Comparison of ENCODE assay signal across 23 mouse cellular contexts in genomic region chr6:145945700-145946344, GRCm38 (mm10). TPM values are rescaled to one million over a fixed set of nuclear protein-coding genes. Genes with fewer than 3 reads are reported as not detected.
DNase-seq lines count a peak whose midpoint lies in the region; ATAC-seq and TF ChIP-seq lines count a peak whose summit lies in the region.
"Had no signal": no experiment of that assay in that cellular context is flagged by ENCODE, and none has a peak within 500 bp of the region (broad histone marks: within the 10 kb centered on the region; RNA-seq: fewer than 3 reads in every experiment).

No protein-coding gene starts in this region.

- H3K27ac ChIP-seq in embryonic facial prominence, embryonic 11.5 days (replicated peaks; ENCODE audit: low read depth, low read length): no peak overlapping the region
- no peak overlapping the region for H3K27ac ChIP-seq in embryonic facial prominence, embryonic 10.5 days (replicated peaks)
- H3K27ac ChIP-seq in heart, embryonic 12.5 days (ENCODE audit: poor library complexity, severe bottlenecking): no peak overlapping the region
- no peak overlapping the region for H3K27ac ChIP-seq in kidney, postnatal 0 days
- no peak overlapping the region for H3K27ac ChIP-seq in kidney, adult 2 months (ENCODE audit: insufficient read depth, low read depth, low read length)
- H3K27ac ChIP-seq in cortical plate, adult 2 months (ENCODE audit: insufficient read depth, low read length): no peak overlapping the region
- H3K27ac ChIP-seq: forebrain, embryonic 10.5 days; hindbrain, embryonic 15.5 days; macrophage; midbrain, embryonic 12.5 days; neural tube, embryonic 13.5 days had no signal

- 80% methylated on average over 11 of the region's 11 CpGs for WGBS in embryonic facial prominence, embryonic 11.5 days
- 85% methylated on average over 11 of the region's 11 CpGs for WGBS in embryonic facial prominence, embryonic 10.5 days
- WGBS in heart, embryonic 12.5 days: 63% methylated on average over 11 of the region's 11 CpGs
- 56% methylated on average over 11 of the region's 11 CpGs for WGBS in kidney, postnatal 0 days
- WGBS in kidney, adult 2 months: 73% methylated on average over 11 of the region's 11 CpGs

- ATAC-seq in embryonic facial prominence, embryonic 11.5 days (replicated peaks; ENCODE audit: insufficient number of reproducible peaks, low FRiP score, low TSS enrichment, low read depth): no peak
- no peak for ATAC-seq in heart, embryonic 12.5 days (ENCODE audit: insufficient number of reproducible peaks, low FRiP score)
- ATAC-seq in kidney, postnatal 0 days (replicated peaks; ENCODE audit: low FRiP score, low read depth): no peak
- no peak for ATAC-seq in megakaryocyte progenitor cell, adult 5-6 weeks (replicated peaks; ENCODE audit: poor library complexity)
- ATAC-seq: CD4-positive, CD25-positive, alpha-beta regulatory T cell, adult 4 months had no signal

- H3K36me3 ChIP-seq in embryonic facial prominence, embryonic 11.5 days (replicated peaks; ENCODE audit: control insufficient read depth, insufficient read depth, low read depth, low read length): no peaks in the 10 kb centered on the region
- no peaks in the 10 kb centered on the region for H3K36me3 ChIP-seq in embryonic facial prominence, embryonic 10.5 days (replicated peaks)
- H3K36me3 ChIP-seq in heart, embryonic 12.5 days: no peaks in the 10 kb centered on the region
- no peaks in the 10 kb centered on the region for H3K36me3 ChIP-seq in kidney, postnatal 0 days (ENCODE audit: insufficient read depth, low read length)
- no peaks in the 10 kb centered on the region for H3K36me3 ChIP-seq in kidney, adult 2 months (ENCODE audit: control insufficient read depth, insufficient read depth, low read length)
- H3K36me3 ChIP-seq: embryonic facial prominence, embryonic 15.5 days; forebrain, embryonic 10.5 days; G1E; hindbrain, embryonic 15.5 days; midbrain, embryonic 12.5 days; neural tube, embryonic 13.5 days had no signal

- H3K4me2 ChIP-seq in embryonic facial prominence, embryonic 11.5 days (ENCODE audit: low read depth, low read length): no peak overlapping the region
- peak overlapping the region; percentile 4; the same call in 1 of the 2 replicates for H3K4me2 ChIP-seq in heart, embryonic 12.5 days
- H3K4me2 ChIP-seq in kidney, postnatal 0 days (ENCODE audit: low read length): no peak overlapping the region
- H3K4me2 ChIP-seq: embryonic facial prominence, embryonic 15.5 days; hindbrain, embryonic 15.5 days; liver, embryonic 11.5 days; midbrain, embryonic 12.5 days; neural tube, embryonic 13.5 days had no signal

- H3K4me1 ChIP-seq in embryonic facial prominence, embryonic 11.5 days (ENCODE audit: control insufficient read depth, insufficient read depth, low read length): no peaks in the 10 kb centered on the region
- H3K4me1 ChIP-seq in embryonic facial prominence, embryonic 10.5 days: peaks cover 19% of the 10 kb centered on the region
- peaks cover 67% of the 10 kb centered on the region for H3K4me1 ChIP-seq in heart, embryonic 12.5 days (replicated peaks)
- no peaks in the 10 kb centered on the region for H3K4me1 ChIP-seq in kidney, postnatal 0 days (replicated peaks; ENCODE audit: insufficient read depth, low read length)
- H3K4me1 ChIP-seq in kidney, adult 2 months (ENCODE audit: control insufficient read depth, insufficient read depth, low read length): 0 out of 2 replicates have a peak, but pooled peaks cover 3% of the 10 kb centered on the region
- no peaks in the 10 kb centered on the region for H3K4me1 ChIP-seq in cortical plate, adult 2 months (ENCODE audit: control insufficient read depth, insufficient read depth, low read length)
- H3K4me1 ChIP-seq: hindbrain, embryonic 15.5 days; neural tube, embryonic 13.5 days had no signal

- intact Hi-C loops in heart, postnatal 36 days (cut with DNase I): no loop called here

- no peaks in the 10 kb centered on the region for H3K9me3 ChIP-seq in embryonic facial prominence, embryonic 11.5 days (replicated peaks; ENCODE audit: control insufficient read depth, low read length)
- no peaks in the 10 kb centered on the region for H3K9me3 ChIP-seq in embryonic facial prominence, embryonic 10.5 days
- H3K9me3 ChIP-seq in heart, embryonic 12.5 days (replicated peaks): no peaks in the 10 kb centered on the region
- H3K9me3 ChIP-seq in kidney, postnatal 0 days (replicated peaks; ENCODE audit: low read length): no peaks in the 10 kb centered on the region
- H3K9me3 ChIP-seq: embryonic facial prominence, embryonic 15.5 days; forebrain, embryonic 10.5 days; hindbrain, embryonic 15.5 days; midbrain, embryonic 12.5 days; neural tube, embryonic 13.5 days had no signal

- no peak for TF ChIP-seq POLR2A in kidney, adult 2 months (IDR thresholded peaks at IDR 0.05; ENCODE audit: low read depth, low read length)
- TF ChIP-seq POLR2A in cortical plate, adult 2 months (IDR thresholded peaks at IDR 0.05; ENCODE audit: extremely low read depth, insufficient read depth, low read length): no peak

- no peak for TF ChIP-seq CTCF in kidney, postnatal 0 days (IDR thresholded peaks at IDR 0.05; ENCODE audit: low read depth)
- TF ChIP-seq CTCF in kidney, adult 2 months (conservative IDR thresholded peaks at IDR 0.05; ENCODE audit: insufficient read depth, insufficient read length, low read depth, low read length): no peak
- no peak for TF ChIP-seq CTCF in cortical plate, adult 2 months (IDR thresholded peaks at IDR 0.05; ENCODE audit: extremely low read depth, insufficient read depth, low read length)

- H3K9ac ChIP-seq in embryonic facial prominence, embryonic 11.5 days (replicated peaks; ENCODE audit: low read length): no peak overlapping the region
- H3K9ac ChIP-seq in heart, embryonic 12.5 days: no peak overlapping the region
- no peak overlapping the region for H3K9ac ChIP-seq in kidney, postnatal 0 days (ENCODE audit: low read depth, low read length)
- H3K9ac ChIP-seq: embryonic facial prominence, embryonic 15.5 days; hindbrain, embryonic 15.5 days; midbrain, embryonic 12.5 days; neural tube, embryonic 13.5 days had no signal

- DNase-seq in embryonic facial prominence, embryonic 11.5 days (ENCODE audit: low spot score): peak; percentile 39
- no peak for DNase-seq in embryonic facial prominence, embryonic 10.5 days (ENCODE audit: low spot score)
- no peak for DNase-seq in heart, postnatal 36 days
- DNase-seq in kidney, postnatal 0 days (ENCODE audit: low spot score): peak; percentile 46
- no peak for DNase-seq in kidney, adult 2 months
- DNase-seq: cerebellum, adult 8-10 months; kidney, adult 8-10 months; layer of hippocampus, postnatal 36 days; right cerebral cortex, postnatal 25 days; thymus, postnatal 36 days had no signal

- no peak overlapping the region for H3K4me3 ChIP-seq in embryonic facial prominence, embryonic 11.5 days (ENCODE audit: low read depth, low read length)
- no peak overlapping the region for H3K4me3 ChIP-seq in embryonic facial prominence, embryonic 10.5 days
- no peak overlapping the region for H3K4me3 ChIP-seq in heart, embryonic 12.5 days
- no peak overlapping the region for H3K4me3 ChIP-seq in kidney, postnatal 0 days (replicated peaks; ENCODE audit: low read depth, low read length)
- no peak overlapping the region for H3K4me3 ChIP-seq in kidney, adult 2 months (ENCODE audit: insufficient read depth, low read depth, low read length)
- H3K4me3 ChIP-seq in cortical plate, adult 2 months (ENCODE audit: insufficient read depth, low read length): peak overlapping the region; percentile 11; the same call in 1 of the 2 replicates
- H3K4me3 ChIP-seq: embryonic facial prominence, embryonic 15.5 days; forebrain, embryonic 10.5 days; hindbrain, embryonic 15.5 days; midbrain, embryonic 12.5 days; neural tube, embryonic 13.5 days had no signal

- no peaks in the 10 kb centered on the region for H3K27me3 ChIP-seq in embryonic facial prominence, embryonic 11.5 days (ENCODE audit: control insufficient read depth, insufficient read depth, low read length)
- H3K27me3 ChIP-seq in embryonic facial prominence, embryonic 10.5 days (replicated peaks; ENCODE audit: low read depth, poor library complexity, severe bottlenecking): no peaks in the 10 kb centered on the region
- no peaks in the 10 kb centered on the region for H3K27me3 ChIP-seq in heart, embryonic 12.5 days (replicated peaks)
- no peaks in the 10 kb centered on the region for H3K27me3 ChIP-seq in kidney, postnatal 0 days (ENCODE audit: insufficient read depth, low read length)
- H3K27me3 ChIP-seq in kidney, adult 2 months (replicated peaks; ENCODE audit: control insufficient read depth, insufficient read depth, low read length): no peaks in the 10 kb centered on the region
- H3K27me3 ChIP-seq: embryonic facial prominence, embryonic 15.5 days; hindbrain, embryonic 15.5 days; midbrain, embryonic 12.5 days; neural tube, embryonic 13.5 days had no signal

RNA-seq across cellular contexts. Expression of gene Sspn, which starts 14.4 kb away (rescaled TPM):
- polyA plus RNA-seq in embryonic facial prominence, embryonic 11.5 days (2014; fragmentation: Nextera tagmentation; extraction: Ambion mirVana): 4.1 TPM in 2 replicates
- polyA plus RNA-seq in embryonic facial prominence, embryonic 10.5 days (2016; fragmentation: Nextera tagmentation; extraction: Ambion mirVana): 1.9 and 2.9 TPM in 2 replicates
- 64.9 and 68.6 TPM in 2 replicates for polyA plus RNA-seq in heart, embryonic 12.5 days (2016; fragmentation: Nextera tagmentation; extraction: Ambion mirVana)
- 100 to 1,000 TPM; 131 to 132 TPM for total RNA-seq in heart, postnatal 36 days (2021)
- 9.8 and 10.1 TPM in 2 replicates for polyA plus RNA-seq in kidney, postnatal 0 days (2015; fragmentation: Nextera tagmentation; extraction: Ambion mirVana)
- 2.4 and 2.9 TPM in 2 replicates for polyA plus RNA-seq in kidney, adult 2 months (2012; rRNA removed)
- polyA plus RNA-seq in cortical plate, adult 2 months (2012; rRNA removed): 5.4 and 6.2 TPM in 2 replicates
- total RNA-seq in megakaryocyte progenitor cell, adult 5-6 weeks (2015): not detected in 2 replicates
- total RNA-seq in megakaryocyte progenitor cell, adult 5-6 weeks (2017): not detected in 2 replicates
- total RNA-seq: common myeloid progenitor, adult 5-6 weeks had no signal
- polyA plus RNA-seq: CD4-positive, CD25-positive, alpha-beta regulatory T cell, adult 4 months; G1E had no signal

Comparison
In these comparisons a context has a peak if more than half of its experiments do, and no peak if none do; other contexts are left out.
1. DNase-seq: peak in embryonic facial prominence, embryonic 11.5 days (single experiment) and kidney, postnatal 0 days (single experiment); none in embryonic facial prominence, embryonic 10.5 days (single experiment), heart, postnatal 36 days (0 of 2) and kidney, adult 2 months (single experiment).